Mouse (Mus musculus) kidney, embryonic 14.5 days (tissue): ENCODE measurements around the gene Dusp13. TPM values are rescaled to one million over a fixed set of nuclear protein-coding genes. Genes with fewer than 3 reads are reported as not detected.

Experiments
- ATAC-seq: fragments of 200-750 bp; cut with Nextera tagmentation; 2 replicates; pipeline ENCODE4 v1.8.0; 2017; ENCODE audit warnings: moderate number of reproducible peaks, mild to moderate bottlenecking, moderate TSS enrichment, moderate library complexity; ENCODE audit not compliant: low FRiP score, low TSS enrichment
- H3K27ac ChIP-seq: fragments of 300-500 bp; sonication (generic); 2 replicates; pipeline ENCODE4 v1.5.1; 2014; ENCODE audit warnings: low read depth, mild to moderate bottlenecking, low read length, moderate library complexity, mixed read lengths
- H3K27me3 ChIP-seq: fragments of 300-500 bp; sonication (generic); 2 replicates; pipeline ENCODE4 v1.6.1; 2014; ENCODE audit warnings: mild to moderate bottlenecking, low read length; ENCODE audit not compliant: control insufficient read depth, insufficient read depth
- H3K36me3 ChIP-seq: fragments of 300-500 bp; sonication (generic); 2 replicates; pipeline ENCODE4 v1.6.1; 2014; ENCODE audit warnings: low read length, mixed read lengths; ENCODE audit not compliant: control insufficient read depth, insufficient read depth
- H3K4me1 ChIP-seq: fragments of 300-500 bp; sonication (generic); 2 replicates; pipeline ENCODE4 v1.6.1; 2014; ENCODE audit warnings: low read length, mixed read lengths; ENCODE audit not compliant: control insufficient read depth, insufficient read depth
- H3K4me2 ChIP-seq: fragments of 300-500 bp; sonication (generic); replicated peaks from 2 replicates; pipeline ENCODE4 v1.6.1; 2014; ENCODE audit warnings: low read depth, mild to moderate bottlenecking, low read length
- H3K4me3 ChIP-seq: fragments of 300-500 bp; sonication (generic); 2 replicates; pipeline ENCODE4 v1.5.1; 2014; ENCODE audit warnings: mild to moderate bottlenecking, low read length
- H3K9ac ChIP-seq: fragments of 300-500 bp; sonication (generic); 2 replicates; pipeline ENCODE4 v1.6.1; 2014; ENCODE audit warnings: low read depth, mild to moderate bottlenecking, low read length, moderate library complexity
- H3K9me3 ChIP-seq: fragments of 300-500 bp; sonication (generic); 2 replicates; pipeline ENCODE4 v1.6.1; 2016; ENCODE audit warnings: low read length; ENCODE audit not compliant: control insufficient read depth
- WGBS: fragments of 180-500 bp; shearing (Covaris S2); extraction: QIAGEN DNeasy Blood & Tissue Kit; methylation state at CpG from one replicate; pipeline ENCODE4 v1.1.7; 2014; 5-methylcytosine and 5-hydroxymethylcytosine counted together
- polyA plus RNA-seq: library from polyadenylated mRNA; unstranded; fragments of >200 nt; fragmentation: Nextera tagmentation; extraction: Ambion mirVana; gene quantifications from 2 replicates; pipeline ENCODE4 v1.2.1, GENCODE M21; 2014

The Dusp13 gene
- polyA plus RNA-seq, 1 experiment from 2014 or later = not detected

DNA sequence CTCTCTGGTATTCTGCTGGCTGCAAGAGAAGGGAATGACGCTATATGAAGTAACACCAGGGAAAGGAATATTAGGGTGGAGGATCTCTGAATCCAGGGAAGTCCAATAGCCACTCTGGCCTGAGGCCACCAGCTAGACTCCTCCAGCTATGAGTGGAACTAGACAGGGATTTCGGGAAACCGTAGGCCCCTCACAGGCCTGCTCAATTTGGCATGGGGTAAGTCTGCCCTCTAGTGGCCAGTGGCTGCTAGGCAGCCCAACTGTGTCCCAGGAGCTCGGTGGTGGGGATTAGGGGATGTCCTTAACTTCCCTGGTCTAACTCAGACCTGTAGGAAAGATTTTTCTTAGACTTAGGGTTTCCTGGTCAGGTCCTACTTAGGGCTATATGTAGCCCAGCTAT, 9.2 kb downstream of the Dusp13 start:
- H3K36me3 ChIP-seq = no peaks in the 10 kb centered on the region
- no peak overlapping the region for H3K9ac ChIP-seq
- 15% methylated on average over 4 of the region's 4 CpGs for WGBS
- no peak overlapping the region for H3K27ac ChIP-seq
- no peak overlapping the region for H3K4me2 ChIP-seq
- ATAC-seq = peak; percentile 63
- H3K4me1 ChIP-seq = no peaks in the 10 kb centered on the region
- no peak overlapping the region for H3K4me3 ChIP-seq
- no peaks in the 10 kb centered on the region for H3K27me3 ChIP-seq
- no peaks in the 10 kb centered on the region for H3K9me3 ChIP-seq

DNA sequence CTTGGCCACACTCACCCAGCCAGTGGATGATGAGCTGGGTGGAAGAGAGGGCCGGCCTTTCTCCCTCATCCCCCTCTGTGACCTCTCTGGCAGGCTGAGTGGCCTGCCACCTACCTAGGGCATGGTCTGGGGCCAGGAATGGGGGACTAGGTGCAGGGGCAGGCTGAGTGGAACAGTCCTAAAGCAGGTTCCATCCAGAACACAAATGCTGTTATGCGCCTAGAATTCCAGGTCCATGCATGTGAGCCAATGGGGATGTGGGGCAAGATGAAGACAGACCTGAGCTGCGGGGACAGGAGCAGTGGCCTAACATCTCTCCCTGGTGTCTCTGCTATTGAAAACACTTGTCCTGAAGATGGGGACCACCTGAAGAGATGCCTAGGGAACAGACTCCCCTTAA, 9.7 kb downstream of the Dusp13 start:
- Histone ChIP-seq H3K27ac (no peak overlapping the region), H3K36me3 (no peaks in the 10 kb centered on the region), H3K9ac (no peak overlapping the region), H3K4me1 (no peaks in the 10 kb centered on the region), H3K9me3 (no peaks in the 10 kb centered on the region), H3K27me3 (no peaks in the 10 kb centered on the region), H3K4me2 (no peak overlapping the region), H3K4me3 (no peak overlapping the region)
- no peak for ATAC-seq
- WGBS = 91% methylated on average over 3 of the region's 3 CpGs

GRCm38 (mm10) chr14:21740345-21740744, 10.6 kb downstream of the Dusp13 start:
- no peak for ATAC-seq
- H3K27ac ChIP-seq = no peak overlapping the region
- H3K4me2 ChIP-seq = no peak overlapping the region
- H3K36me3 ChIP-seq = no peaks in the 10 kb centered on the region
- no peaks in the 10 kb centered on the region for H3K9me3 ChIP-seq
- H3K9ac ChIP-seq = no peak overlapping the region
- H3K27me3 ChIP-seq = no peaks in the 10 kb centered on the region
- WGBS = 93% methylated on average over 7 of the region's 7 CpGs
- no peak overlapping the region for H3K4me3 ChIP-seq
- H3K4me1 ChIP-seq = no peaks in the 10 kb centered on the region

DNA sequence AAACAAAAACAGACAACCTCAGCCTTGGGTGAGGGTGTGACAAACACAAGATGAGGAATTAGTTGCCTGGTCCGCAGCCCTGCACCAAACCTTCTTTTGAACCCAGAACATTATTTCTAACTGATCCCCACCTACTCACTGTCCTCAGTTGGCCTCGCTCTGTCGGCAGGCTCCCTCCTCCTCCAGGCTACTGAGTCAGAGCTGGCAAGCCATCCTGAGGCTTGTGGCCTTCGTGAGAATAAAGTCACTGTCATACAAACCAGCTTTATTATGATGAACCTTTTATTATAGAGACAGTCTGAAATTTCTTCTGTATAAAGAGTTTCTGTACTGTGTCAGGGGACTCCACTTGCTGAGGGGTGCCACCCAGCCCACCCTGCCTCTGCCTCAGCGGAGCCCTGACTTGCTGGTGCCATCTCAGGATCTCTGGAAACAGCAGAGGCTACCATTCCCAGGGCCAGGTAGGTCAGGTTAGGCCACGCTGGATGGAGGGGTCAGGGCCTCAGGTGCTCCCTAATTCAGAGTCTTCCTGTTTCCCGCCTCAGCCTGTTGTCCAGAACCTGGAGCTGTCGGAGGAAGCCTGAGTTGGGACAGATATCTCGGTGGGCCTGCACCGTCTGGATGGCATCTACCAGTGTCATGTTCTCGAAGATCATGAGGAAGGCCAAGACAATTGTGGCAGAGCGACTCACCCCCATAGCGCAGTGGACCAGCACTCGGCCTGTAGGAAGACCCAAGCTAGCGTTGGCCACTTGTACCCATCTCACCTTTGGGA, 17.7 kb downstream of the Dusp13 start:
- no peaks in the 10 kb centered on the region for H3K4me1 ChIP-seq
- 90% methylated on average over 15 of the region's 15 CpGs for WGBS
- H3K36me3 ChIP-seq = no peaks in the 10 kb centered on the region
- no peak overlapping the region for H3K27ac ChIP-seq
- 0 out of 2 replicates have a peak, but pooled peaks cover 3% of the 10 kb centered on the region for H3K9me3 ChIP-seq
- H3K27me3 ChIP-seq = no peaks in the 10 kb centered on the region
- no peak for ATAC-seq
- no peak overlapping the region for H3K4me3 ChIP-seq
- H3K4me2 ChIP-seq = no peak overlapping the region
- H3K9ac ChIP-seq = no peak overlapping the region

GRCm38 (mm10) chr14:21729936-21730335, 21.0 kb downstream of the Dusp13 start:
- Histone ChIP-seq H3K4me3 (no peak overlapping the region), H3K27me3 (no peaks in the 10 kb centered on the region), H3K9me3 (0 out of 2 replicates have a peak, but pooled peaks cover 3% of the 10 kb centered on the region), H3K9ac (no peak overlapping the region), H3K36me3 (no peaks in the 10 kb centered on the region), H3K4me1 (no peaks in the 10 kb centered on the region), H3K4me2 (no peak overlapping the region), H3K27ac (no peak overlapping the region)
- ATAC-seq = no peak
- 92% methylated on average over 4 of the region's 4 CpGs for WGBS

- no peak overlapping the region for H3K4me3 ChIP-seq
- H3K4me1 ChIP-seq = no peaks in the 10 kb centered on the region
- H3K9me3 ChIP-seq = 0 out of 2 replicates have a peak, but pooled peaks cover 3% of the 10 kb centered on the region
- H3K36me3 ChIP-seq = no peaks in the 10 kb centered on the region
- 63% methylated on average over 6 of the region's 6 CpGs for WGBS
- no peak for ATAC-seq
- H3K27ac ChIP-seq = no peak overlapping the region
- no peak overlapping the region for H3K9ac ChIP-seq
- no peaks in the 10 kb centered on the region for H3K27me3 ChIP-seq
- no peak overlapping the region for H3K4me2 ChIP-seq
Observed at GRCm38 (mm10) chr14:21729031-21729732, 21.8 kb downstream of the Dusp13 start.

DNA sequence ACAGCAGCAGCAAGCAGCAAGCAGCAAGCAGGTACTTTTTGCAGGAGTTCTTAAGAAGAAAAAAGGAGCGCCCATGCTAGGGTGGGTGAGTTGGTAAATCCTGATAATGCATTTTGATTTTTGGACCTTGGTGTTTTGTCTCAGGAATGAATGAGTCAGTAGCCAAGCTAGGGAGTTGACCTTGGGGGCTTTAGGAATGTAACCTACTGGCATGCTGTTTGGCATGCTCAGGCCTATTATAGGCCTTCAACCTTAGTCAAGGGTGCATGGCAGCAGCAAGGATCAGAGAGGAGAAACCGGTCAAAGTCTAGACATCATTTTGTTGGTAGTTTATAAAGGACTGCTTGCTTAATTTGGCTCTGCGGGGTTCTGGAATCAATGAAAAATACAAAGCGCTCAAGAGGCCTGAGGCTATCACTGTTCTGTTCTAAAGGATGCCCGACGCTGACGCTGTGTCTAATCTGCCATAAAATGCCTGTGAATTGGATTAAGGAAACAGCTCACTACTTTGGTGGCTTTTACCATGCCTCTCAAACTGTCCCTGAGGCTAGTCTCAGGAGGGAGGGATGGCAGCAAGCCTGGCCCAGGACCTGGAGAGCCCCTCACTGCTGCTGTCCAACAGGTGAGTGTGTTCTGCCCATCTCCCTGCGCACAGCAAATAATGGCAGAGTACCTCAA, 28.8 kb downstream of the Dusp13 start:
- 0 out of 2 replicates have a peak, but pooled peaks cover 8% of the 10 kb centered on the region for H3K9me3 ChIP-seq
- H3K4me3 ChIP-seq = no peak overlapping the region
- H3K36me3 ChIP-seq = no peaks in the 10 kb centered on the region
- H3K9ac ChIP-seq = no peak overlapping the region
- WGBS = 87% methylated on average over 8 of the region's 8 CpGs
- peaks cover 7% of the 10 kb centered on the region; the same call in 1 of the 2 replicates for H3K4me1 ChIP-seq
- no peak for ATAC-seq
- H3K4me2 ChIP-seq = no peak overlapping the region
- H3K27ac ChIP-seq = no peak overlapping the region
- H3K27me3 ChIP-seq = no peaks in the 10 kb centered on the region

DNA sequence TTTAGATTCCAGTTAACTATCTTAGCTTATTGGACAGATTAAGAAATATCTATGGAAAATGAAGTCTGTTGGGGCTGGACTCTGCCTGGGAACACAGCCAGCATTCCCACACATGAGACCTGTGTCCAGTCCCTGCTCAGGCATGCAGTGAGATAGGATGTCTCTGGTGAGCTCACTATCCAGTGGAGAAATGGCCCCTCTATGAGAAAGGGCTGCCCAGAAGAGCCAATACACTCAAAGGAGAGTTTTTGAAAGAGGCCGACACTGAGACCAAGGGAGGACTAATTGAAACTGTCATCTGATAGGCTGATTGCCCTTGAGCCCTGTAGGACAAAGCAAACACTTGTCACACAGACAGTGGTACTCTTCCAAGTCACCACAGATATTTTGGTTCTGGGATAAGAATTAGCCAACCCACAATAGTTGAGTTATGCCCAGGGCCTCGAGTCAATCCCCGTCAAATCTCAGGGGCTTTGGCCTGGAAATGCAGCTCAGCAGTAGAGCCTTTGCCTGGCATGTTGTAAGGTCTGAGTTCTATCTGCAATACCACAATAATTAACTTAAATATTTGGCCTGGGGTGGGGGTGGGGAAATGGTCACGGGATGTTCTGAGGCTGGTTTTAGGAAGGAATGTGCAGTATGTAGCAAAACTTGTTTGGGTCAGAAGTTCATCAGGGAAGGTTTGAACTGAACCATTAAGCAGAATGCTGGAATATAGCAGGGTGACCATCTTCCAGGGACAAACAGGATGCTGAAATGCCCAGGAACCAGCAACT, 30.4 kb downstream of the Dusp13 start:
- Histone ChIP-seq H3K4me3 (no peak overlapping the region), H3K4me1 (peaks cover 7% of the 10 kb centered on the region; the same call in 1 of the 2 replicates), H3K36me3 (no peaks in the 10 kb centered on the region), H3K9ac (no peak overlapping the region), H3K4me2 (no peak overlapping the region), H3K9me3 (0 out of 2 replicates have a peak, but pooled peaks cover 8% of the 10 kb centered on the region), H3K27ac (no peak overlapping the region), H3K27me3 (no peaks in the 10 kb centered on the region)
- no peak for ATAC-seq
- WGBS = 74% methylated on average over 4 of the region's 4 CpGs
